Mouse (Mus musculus): Measurements from ENCODE around the gene Gm20532. TPM values are rescaled to one million over a fixed set of nuclear protein-coding genes. Genes with fewer than 3 reads are reported as not detected.

Gm20532 gene
- polyA plus RNA-seq, 1 experiment from 2014 or later = not detected

- Histone ChIP-seq H3K27me3 (replicated peaks; ENCODE audit: control insufficient read depth, insufficient read depth, low read length) (no peaks in the 10 kb centered on the region), H3K9ac (ENCODE audit: low read depth, low read length) (no peak overlapping the region), H3K9me3 (ENCODE audit: control insufficient read depth, low read length) (no peaks in the 10 kb centered on the region), H3K4me3 (ENCODE audit: low read length) (no peak overlapping the region), H3K4me1 (ENCODE audit: control insufficient read depth, insufficient read depth, low read depth, low read length) (peaks cover 1% of the 10 kb centered on the region; the same call in 1 of the 2 replicates), H3K36me3 (ENCODE audit: control insufficient read depth, insufficient read depth, low read length) (no peaks in the 10 kb centered on the region), H3K27ac (ENCODE audit: low read depth, low read length) (no peak overlapping the region), H3K4me2 (ENCODE audit: low read length) (no peak overlapping the region)
- ATAC-seq = no peak
- 92% methylated on average over 11 of the region's 11 CpGs for whole genome bisulfite sequencing
Observed at GRCm38 (mm10) chr2:26595725-26596435, 9.4 kb downstream of the Gm20532 start.

- Histone ChIP-seq H3K36me3 (ENCODE audit: control insufficient read depth, insufficient read depth, low read length) (no peaks in the 10 kb centered on the region), H3K27ac (ENCODE audit: low read depth, low read length) (no peak overlapping the region), H3K9ac (ENCODE audit: low read depth, low read length) (no peak overlapping the region), H3K27me3 (replicated peaks; ENCODE audit: control insufficient read depth, insufficient read depth, low read length) (no peaks in the 10 kb centered on the region), H3K4me3 (ENCODE audit: low read length) (no peak overlapping the region), H3K4me1 (ENCODE audit: control insufficient read depth, insufficient read depth, low read depth, low read length) (no peaks in the 10 kb centered on the region), H3K9me3 (ENCODE audit: control insufficient read depth, low read length) (no peaks in the 10 kb centered on the region), H3K4me2 (ENCODE audit: low read length) (no peak overlapping the region)
- ATAC-seq = no peak
- 99% methylated on average over 3 of the region's 3 CpGs for WGBS
Observed at GRCm38 (mm10) chr2:26596898-26597297, 10.5 kb downstream of the Gm20532 start.

DNA sequence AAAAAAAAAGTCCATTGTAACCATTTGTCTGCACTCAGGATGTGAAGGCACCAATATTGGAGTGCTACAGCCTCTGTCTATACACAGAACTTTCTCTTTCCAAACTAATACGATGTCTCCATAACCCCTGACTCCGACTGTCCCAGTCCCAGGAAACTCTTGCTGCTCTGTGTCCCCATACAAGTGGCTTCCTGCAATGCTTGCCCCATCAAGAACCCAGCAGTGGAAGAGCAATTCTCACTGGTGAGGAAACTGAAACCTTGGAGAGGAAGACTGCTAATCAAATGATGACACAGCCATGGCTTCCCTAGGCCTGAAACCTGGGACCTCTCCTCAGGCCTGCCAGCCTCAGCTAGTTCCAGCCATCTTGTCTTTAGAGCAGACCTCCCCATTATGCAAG is 11.4 kb downstream of the Gm20532 start:
- H3K9ac ChIP-seq (ENCODE audit: low read depth, low read length) = no peak overlapping the region
- H3K36me3 ChIP-seq (ENCODE audit: control insufficient read depth, insufficient read depth, low read length) = no peaks in the 10 kb centered on the region
- no peaks in the 10 kb centered on the region for H3K9me3 ChIP-seq (ENCODE audit: control insufficient read depth, low read length)
- H3K4me3 ChIP-seq (ENCODE audit: low read length) = no peak overlapping the region
- 94% methylated on average over 2 of the region's 2 CpGs for WGBS
- H3K27ac ChIP-seq (ENCODE audit: low read depth, low read length) = no peak overlapping the region
- no peak for ATAC-seq
- no peaks in the 10 kb centered on the region for H3K4me1 ChIP-seq (ENCODE audit: control insufficient read depth, insufficient read depth, low read depth, low read length)
- no peak overlapping the region for H3K4me2 ChIP-seq (ENCODE audit: low read length)
- no peaks in the 10 kb centered on the region; the same call in 1 of the 2 replicates for H3K27me3 ChIP-seq (replicated peaks; ENCODE audit: control insufficient read depth, insufficient read depth, low read length)

- ATAC-seq = no peak
- H3K4me3 ChIP-seq (ENCODE audit: low read length) = no peak overlapping the region
Observed at GRCm38 (mm10) chr2:26598462-26598861, 12.0 kb downstream of the Gm20532 start.

DNA sequence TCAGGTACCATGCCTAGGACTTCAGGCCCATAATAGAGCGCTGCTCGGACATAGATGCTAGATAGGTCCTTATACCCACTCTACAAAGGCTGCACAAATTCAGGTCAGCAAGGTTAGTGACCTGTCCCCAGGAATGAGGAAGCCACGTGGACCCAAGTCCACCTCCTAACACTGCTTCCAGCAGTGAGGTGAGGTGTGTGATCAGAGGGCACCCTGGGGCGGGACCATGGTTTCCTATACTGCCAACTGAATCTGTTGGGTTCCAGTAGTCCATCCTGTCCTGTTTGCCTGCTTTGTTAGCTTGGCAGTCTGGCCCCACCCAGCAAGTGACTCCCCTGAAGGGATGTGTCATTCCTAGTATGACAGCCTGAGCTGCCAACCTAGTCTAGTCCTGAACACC is 13.5 kb downstream of the Gm20532 start:
- no peak overlapping the region for H3K4me3 ChIP-seq (ENCODE audit: low read length)
- 87% methylated on average over 4 of the region's 4 CpGs for WGBS
- H3K9ac ChIP-seq (ENCODE audit: low read depth, low read length) = no peak overlapping the region
- H3K27ac ChIP-seq (ENCODE audit: low read depth, low read length) = no peak overlapping the region
- no peak overlapping the region for H3K4me2 ChIP-seq (ENCODE audit: low read length)
- H3K36me3 ChIP-seq (ENCODE audit: control insufficient read depth, insufficient read depth, low read length) = no peaks in the 10 kb centered on the region
- peaks cover 11% of the 10 kb centered on the region for H3K27me3 ChIP-seq (replicated peaks; ENCODE audit: control insufficient read depth, insufficient read depth, low read length)
- no peak for ATAC-seq
- H3K4me1 ChIP-seq (ENCODE audit: control insufficient read depth, insufficient read depth, low read depth, low read length) = peaks cover 13% of the 10 kb centered on the region; the same call in 1 of the 2 replicates
- no peaks in the 10 kb centered on the region for H3K9me3 ChIP-seq (ENCODE audit: control insufficient read depth, low read length)

More at GRCm38 (mm10) chr2:26598462-26598861, 12.0 kb downstream of the Gm20532 start:
- Histone ChIP-seq H3K4me1 (ENCODE audit: control insufficient read depth, insufficient read depth, low read depth, low read length) (peaks cover 3% of the 10 kb centered on the region; the same call in 1 of the 2 replicates), H3K4me2 (ENCODE audit: low read length) (no peak overlapping the region), H3K36me3 (ENCODE audit: control insufficient read depth, insufficient read depth, low read length) (no peaks in the 10 kb centered on the region), H3K27ac (ENCODE audit: low read depth, low read length) (no peak overlapping the region), H3K27me3 (replicated peaks; ENCODE audit: control insufficient read depth, insufficient read depth, low read length) (peaks cover 4% of the 10 kb centered on the region; the same call in 1 of the 2 replicates), H3K9ac (ENCODE audit: low read depth, low read length) (no peak overlapping the region), H3K9me3 (ENCODE audit: control insufficient read depth, low read length) (no peaks in the 10 kb centered on the region)
- WGBS = 82% methylated on average over 3 of the region's 3 CpGs

- Histone ChIP-seq H3K4me3 (ENCODE audit: low read length) (no peak overlapping the region), H3K27me3 (replicated peaks; ENCODE audit: control insufficient read depth, insufficient read depth, low read length) (peaks cover 14% of the 10 kb centered on the region), H3K4me2 (ENCODE audit: low read length) (no peak overlapping the region), H3K27ac (ENCODE audit: low read depth, low read length) (no peak overlapping the region), H3K36me3 (ENCODE audit: control insufficient read depth, insufficient read depth, low read length) (no peaks in the 10 kb centered on the region), H3K4me1 (ENCODE audit: control insufficient read depth, insufficient read depth, low read depth, low read length) (peaks cover 13% of the 10 kb centered on the region; the same call in 1 of the 2 replicates), H3K9ac (ENCODE audit: low read depth, low read length) (no peak overlapping the region), H3K9me3 (ENCODE audit: control insufficient read depth, low read length) (no peaks in the 10 kb centered on the region)
- 93% methylated on average over 2 of the region's 2 CpGs for WGBS
- ATAC-seq = no peak
Observed at GRCm38 (mm10) chr2:26600664-26601063, 14.2 kb downstream of the Gm20532 start.

DNA sequence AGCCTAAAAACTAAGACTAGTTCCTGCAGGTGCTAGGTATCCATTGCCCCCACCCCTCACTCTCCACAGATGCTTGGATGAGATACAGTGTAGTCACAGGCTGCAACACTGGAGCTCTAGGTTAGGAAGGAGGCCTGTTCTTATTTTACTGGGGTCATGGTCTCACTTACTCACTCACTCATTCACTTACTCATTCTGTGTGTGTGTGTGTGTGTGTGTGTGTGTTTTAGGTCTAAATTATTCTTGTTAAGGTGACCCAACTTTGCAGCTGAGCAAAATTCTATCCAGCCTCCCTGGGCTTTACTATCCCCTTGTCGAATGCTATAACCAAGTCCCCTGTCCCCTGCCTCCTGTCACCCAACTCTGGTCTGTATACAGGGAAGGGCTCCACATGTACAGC is 15.2 kb downstream of the Gm20532 start:
- 91% methylated on average over 1 of the region's 1 CpGs for WGBS
- ATAC-seq = no peak
- no peaks in the 10 kb centered on the region for H3K9me3 ChIP-seq (ENCODE audit: control insufficient read depth, low read length)

DNA sequence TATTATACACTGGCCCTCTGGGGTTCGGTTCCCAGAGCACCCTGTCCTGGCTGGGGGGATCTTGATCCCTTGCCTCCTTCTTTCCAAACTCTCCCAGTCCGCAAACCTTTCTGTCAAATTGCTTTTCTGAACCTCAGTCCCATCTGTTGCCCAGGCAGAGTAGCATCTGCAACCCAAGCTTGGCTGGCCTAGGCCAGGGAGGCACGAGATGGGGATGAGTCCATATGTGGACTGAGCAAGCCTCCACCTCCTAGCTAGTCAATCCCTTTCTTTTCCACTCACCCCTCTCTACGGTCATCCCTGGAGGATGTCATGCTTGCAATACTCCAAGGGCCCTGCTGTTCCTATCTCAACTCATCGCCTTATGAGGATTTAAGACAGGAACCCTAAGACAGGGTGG is 16.2 kb downstream of the Gm20532 start:
- no peak overlapping the region for H3K4me3 ChIP-seq (ENCODE audit: low read length)

More for the DNA sequence above, 15.2 kb downstream of the Gm20532 start:
- Histone ChIP-seq H3K4me2 (ENCODE audit: low read length) (no peak overlapping the region), H3K4me3 (ENCODE audit: low read length) (no peak overlapping the region), H3K27ac (ENCODE audit: low read depth, low read length) (no peak overlapping the region), H3K27me3 (replicated peaks; ENCODE audit: control insufficient read depth, insufficient read depth, low read length) (peaks cover 14% of the 10 kb centered on the region), H3K36me3 (ENCODE audit: control insufficient read depth, insufficient read depth, low read length) (no peaks in the 10 kb centered on the region), H3K9ac (ENCODE audit: low read depth, low read length) (no peak overlapping the region), H3K4me1 (ENCODE audit: control insufficient read depth, insufficient read depth, low read depth, low read length) (peaks cover 13% of the 10 kb centered on the region; the same call in 1 of the 2 replicates)

DNA sequence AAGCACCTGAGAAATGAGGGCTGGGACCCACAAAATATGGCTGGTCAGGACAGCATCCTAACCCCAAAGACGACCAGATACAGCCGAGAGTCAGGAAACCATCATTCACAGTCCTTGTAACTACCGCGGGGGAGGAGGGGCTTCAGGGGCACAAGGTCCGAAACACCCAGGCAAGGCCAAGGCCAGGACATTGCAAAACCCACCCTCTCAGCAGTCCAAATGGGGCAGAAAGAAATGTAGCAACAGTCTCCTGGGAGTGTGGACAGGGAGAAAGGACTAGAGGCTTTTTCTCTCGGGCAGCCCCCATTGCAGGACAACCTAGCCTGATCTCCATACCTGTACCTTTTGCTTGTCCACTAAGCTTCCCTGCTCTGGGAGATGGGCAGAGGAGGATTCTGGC is 16.7 kb downstream of the Gm20532 start:
- Histone ChIP-seq H3K9ac (ENCODE audit: low read depth, low read length) (peak overlapping the region; percentile 74), H3K4me2 (ENCODE audit: low read length) (peak overlapping the region; percentile 85), H3K9me3 (ENCODE audit: control insufficient read depth, low read length) (no peaks in the 10 kb centered on the region), H3K27ac (ENCODE audit: low read depth, low read length) (no peak overlapping the region), H3K4me3 (ENCODE audit: low read length) (peak overlapping the region; percentile 64), H3K27me3 (replicated peaks; ENCODE audit: control insufficient read depth, insufficient read depth, low read length) (peaks cover 14% of the 10 kb centered on the region), H3K4me1 (ENCODE audit: control insufficient read depth, insufficient read depth, low read depth, low read length) (peaks cover 13% of the 10 kb centered on the region; the same call in 1 of the 2 replicates), H3K36me3 (ENCODE audit: control insufficient read depth, insufficient read depth, low read length) (no peaks in the 10 kb centered on the region)
- no peak for ATAC-seq
- WGBS = 25% methylated on average over 6 of the region's 6 CpGs

More for the DNA sequence above, 16.2 kb downstream of the Gm20532 start:
- Histone ChIP-seq H3K9ac (ENCODE audit: low read depth, low read length) (no peak overlapping the region), H3K4me1 (ENCODE audit: control insufficient read depth, insufficient read depth, low read depth, low read length) (peaks cover 13% of the 10 kb centered on the region; the same call in 1 of the 2 replicates), H3K36me3 (ENCODE audit: control insufficient read depth, insufficient read depth, low read length) (no peaks in the 10 kb centered on the region), H3K27me3 (replicated peaks; ENCODE audit: control insufficient read depth, insufficient read depth, low read length) (peaks cover 14% of the 10 kb centered on the region), H3K4me2 (ENCODE audit: low read length) (no peak overlapping the region), H3K9me3 (ENCODE audit: control insufficient read depth, low read length) (no peaks in the 10 kb centered on the region), H3K27ac (ENCODE audit: low read depth, low read length) (no peak overlapping the region)
- no peak for ATAC-seq
- 81% methylated on average over 5 of the region's 5 CpGs for WGBS

All from hindbrain, embryonic 16.5 days (tissue).